9 mouse cellular contexts compared by ENCODE assay signal in genomic region chr19:10867946-10868622, GRCm38 (mm10). TPM values are rescaled to one million over a fixed set of nuclear protein-coding genes. Genes with fewer than 3 reads are reported as not detected.
A peak's percentile ranks its signal among the peaks of the same experiment; 100 is the strongest.
DNase-seq lines count a peak whose midpoint lies in the region; ATAC-seq and TF ChIP-seq lines count a peak whose summit lies in the region.
"Had no signal": no experiment of that assay in that cellular context is flagged by ENCODE, and none has a peak within 500 bp of the region (broad histone marks: within the 10 kb centered on the region; RNA-seq: fewer than 3 reads in every experiment).

No protein-coding gene starts in this region.

- no peaks in the 10 kb centered on the region for H3K27me3 ChIP-seq in heart, embryonic 10.5 days (ENCODE audit: insufficient read depth, poor library complexity, severe bottlenecking)
- no peaks in the 10 kb centered on the region for H3K27me3 ChIP-seq in forebrain, embryonic 15.5 days
- peaks cover 35% of the 10 kb centered on the region for H3K27me3 ChIP-seq in liver, embryonic 15.5 days
- H3K27me3 ChIP-seq: CH12.LX had no signal

- no peak for ATAC-seq in forebrain, embryonic 15.5 days (replicated peaks)
- ATAC-seq in liver, embryonic 15.5 days (ENCODE audit: insufficient read depth): no peak

- peaks cover 34% of the 10 kb centered on the region for H3K4me1 ChIP-seq in heart, embryonic 10.5 days
- H3K4me1 ChIP-seq in ES-E14 (ENCODE audit: control insufficient read depth in 2 of 2, insufficient read depth in 2 of 2, low read length in 2 of 2, poor library complexity in 1 of 2): peaks cover 4 to 9% of the 10 kb centered on the region in 2 experiments; a peak in 2 of 4 replicates
- peaks cover 28% of the 10 kb centered on the region for H3K4me1 ChIP-seq in forebrain, embryonic 15.5 days
- no peaks in the 10 kb centered on the region; the same call in none of the 2 replicates for H3K4me1 ChIP-seq in liver, embryonic 15.5 days (replicated peaks)

- peak overlapping the region; percentile 89 for H3K4me3 ChIP-seq in heart, embryonic 10.5 days
- peak overlapping the region; percentile 82 to 84; a peak in 3 of 4 replicates for H3K4me3 ChIP-seq in ES-E14 (ENCODE audit: insufficient read depth in 1 of 2, low read depth in 1 of 2, low read length in 2 of 2, poor library complexity in 1 of 2, severe bottlenecking in 1 of 2)
- peak overlapping the region; percentile 97 for H3K4me3 ChIP-seq in forebrain, embryonic 15.5 days
- H3K4me3 ChIP-seq in liver, embryonic 15.5 days (replicated peaks): peak overlapping the region; percentile 50; the same call in 1 of the 2 replicates

- 0 out of 2 replicates have a peak overlapping the region, but pooled peaks have one; percentile 85 for H3K9ac ChIP-seq in ES-E14 (ENCODE audit: insufficient read depth, low read depth, low read length, poor library complexity, severe bottlenecking)
- peak overlapping the region; percentile 100 for H3K9ac ChIP-seq in forebrain, embryonic 15.5 days (replicated peaks)
- H3K9ac ChIP-seq in liver, embryonic 15.5 days: no peak overlapping the region

- in situ Hi-C loops in ES-E14 (cut with MboI; ENCODE audit: low sequenced_read_pairs in 2 of 2, unreplicated experiment in 2 of 2): no loop called here

- no peak for DNase-seq in heart, embryonic 10.5 days (ENCODE audit: low spot score)
- no peak for DNase-seq in heart, postnatal 14 days
- no peak for DNase-seq in ES-E14 (ENCODE audit: low read depth, low spot score)
- DNase-seq in layer of hippocampus, adult 9-11 months: no peak
- DNase-seq in urinary bladder, postnatal 25 days (ENCODE audit: low spot score): no peak
- no peak for DNase-seq in gastrocnemius, adult 8-10 months (ENCODE audit: low spot score in 2 of 2)

- H3K36me3 ChIP-seq in heart, embryonic 10.5 days: peaks cover 67% of the 10 kb centered on the region
- H3K36me3 ChIP-seq in ES-E14 (ENCODE audit: control insufficient read depth, insufficient read depth, low read length, poor library complexity, severe bottlenecking): peaks cover 18% of the 10 kb centered on the region; the same call in 1 of the 2 replicates
- peaks cover 49% of the 10 kb centered on the region for H3K36me3 ChIP-seq in forebrain, embryonic 15.5 days
- H3K36me3 ChIP-seq in liver, embryonic 15.5 days (replicated peaks): peaks cover 3% of the 10 kb centered on the region

- no peaks in the 10 kb centered on the region for H3K9me3 ChIP-seq in heart, embryonic 10.5 days
- H3K9me3 ChIP-seq in ES-E14 (ENCODE audit: control insufficient read depth, insufficient read depth, low read depth, low read length): no peaks in the 10 kb centered on the region
- H3K9me3 ChIP-seq in forebrain, embryonic 15.5 days: no peaks in the 10 kb centered on the region
- H3K9me3 ChIP-seq in liver, embryonic 15.5 days (replicated peaks): no peaks in the 10 kb centered on the region

- 0 out of 2 replicates have a peak overlapping the region, but pooled peaks have one; percentile 96 for H3K27ac ChIP-seq in heart, embryonic 10.5 days
- no peak overlapping the region for H3K27ac ChIP-seq in ES-E14 (ENCODE audit: insufficient read depth, low read depth, low read length, poor library complexity, severe bottlenecking)
- H3K27ac ChIP-seq in forebrain, embryonic 15.5 days (replicated peaks): peak overlapping the region; percentile 96
- H3K27ac ChIP-seq in liver, embryonic 15.5 days (replicated peaks): no peak overlapping the region

- intact Hi-C loops in heart, postnatal 14 days (cut with DNase I): loop anchor here (2.0 kb wide), 1 partner anchor 21 kb away; no protein-coding TSS in a partner anchor

- H3K4me2 ChIP-seq in forebrain, embryonic 15.5 days (replicated peaks): peak overlapping the region; percentile 85
- peak overlapping the region; percentile 62 for H3K4me2 ChIP-seq in liver, embryonic 15.5 days

- 42% methylated on average over 5 of the region's 5 CpGs for WGBS in heart, embryonic 10.5 days
- 23% methylated on average over 5 of the region's 5 CpGs for WGBS in forebrain, embryonic 15.5 days
- 34% methylated on average over 5 of the region's 5 CpGs for WGBS in liver, embryonic 15.5 days (ENCODE audit: insufficient replicate concordance)

TF ChIP-seq in ES-E14, 5 proteins besides CTCF, POLR2A, EP300 and RAD21:
- TF ChIP-seq HCFC1 (IDR thresholded peaks at IDR 0.05; ENCODE audit: borderline replicate concordance, insufficient read depth, low read length) (no peak), MAFK (IDR thresholded peaks at IDR 0.05; ENCODE audit: insufficient read depth, low read depth, low read length) (no peak), ZNF384 (IDR thresholded peaks at IDR 0.05; ENCODE audit: low read depth, low read length) (no peak), CHD2 (IDR thresholded peaks at IDR 0.05; ENCODE audit: low read depth, low read length) (no peak), ZC3H11A (IDR thresholded peaks at IDR 0.05; ENCODE audit: borderline replicate concordance, low read depth, low read length) (no peak)

RNA-seq across cellular contexts. Expression of gene Tmem132a, which starts 1.7 kb away (rescaled TPM):
- 63.8 and 77.5 TPM in 2 replicates for polyA plus RNA-seq in heart, embryonic 10.5 days (2016; fragmentation: Nextera tagmentation; extraction: Ambion mirVana)
- 10 to 100 TPM; 18.6 to 23.6 TPM for total RNA-seq in heart, postnatal 14 days (2021)
- total RNA-seq in ES-E14 (2012; rRNA removed): 41.4 and 84.8 TPM in 2 replicates
- polyA plus RNA-seq in forebrain, embryonic 15.5 days (2015; fragmentation: Nextera tagmentation; extraction: Ambion mirVana): 166 and 173 TPM in 2 replicates
- 2.8 and 3.5 TPM in 2 replicates for polyA plus RNA-seq in liver, embryonic 15.5 days (2015; fragmentation: Nextera tagmentation; extraction: Ambion mirVana)
- total RNA-seq in gastrocnemius, adult 8-10 months (2022): 1 to 10 TPM; 2.7 to 4.3 (median 3.4) TPM

RNA-seq across cellular contexts. Expression of gene Tmem109, which starts 13.7 kb away (rescaled TPM):
- polyA plus RNA-seq in heart, embryonic 10.5 days (2016; fragmentation: Nextera tagmentation; extraction: Ambion mirVana): 67.8 and 68.2 TPM in 2 replicates
- 10 to 100 TPM; 80.3 to 85.0 TPM for total RNA-seq in heart, postnatal 14 days (2021)
- 25.3 and 35.3 TPM in 2 replicates for total RNA-seq in ES-E14 (2012; rRNA removed)
- polyA plus RNA-seq in forebrain, embryonic 15.5 days (2015; fragmentation: Nextera tagmentation; extraction: Ambion mirVana): 39.9 and 40.2 TPM in 2 replicates
- 20.0 and 20.6 TPM in 2 replicates for polyA plus RNA-seq in liver, embryonic 15.5 days (2015; fragmentation: Nextera tagmentation; extraction: Ambion mirVana)
- 100 to 1,000 TPM; 228 to 296 (median 253) TPM for total RNA-seq in gastrocnemius, adult 8-10 months (2022)

RNA-seq across cellular contexts. Expression of gene Prpf19, which starts 26.9 kb away (rescaled TPM):
- polyA plus RNA-seq in heart, embryonic 10.5 days (2016; fragmentation: Nextera tagmentation; extraction: Ambion mirVana): 21.3 and 48.5 TPM in 2 replicates
- 100 to 1,000 TPM; 184 to 192 TPM for total RNA-seq in heart, postnatal 14 days (2021)
- total RNA-seq in ES-E14 (2012; rRNA removed): 121 and 146 TPM in 2 replicates
- 42.2 and 52.4 TPM in 2 replicates for polyA plus RNA-seq in forebrain, embryonic 15.5 days (2015; fragmentation: Nextera tagmentation; extraction: Ambion mirVana)
- 13.6 and 14.5 TPM in 2 replicates for polyA plus RNA-seq in liver, embryonic 15.5 days (2015; fragmentation: Nextera tagmentation; extraction: Ambion mirVana)
- 100 to 1,000 TPM; 151 to 188 (median 167) TPM for total RNA-seq in gastrocnemius, adult 8-10 months (2022)

RNA-seq across cellular contexts. Expression of gene Slc15a3, which starts 28.6 kb away (rescaled TPM):
- 0.16 and 0.22 TPM in 2 replicates for polyA plus RNA-seq in heart, embryonic 10.5 days (2016; fragmentation: Nextera tagmentation; extraction: Ambion mirVana)
- 1 to 10 TPM; 2.6 to 2.9 TPM for total RNA-seq in heart, postnatal 14 days (2021)
- total RNA-seq in ES-E14 (2012; rRNA removed): 2.2 and 5.6 TPM in 2 replicates
- polyA plus RNA-seq in forebrain, embryonic 15.5 days (2015; fragmentation: Nextera tagmentation; extraction: Ambion mirVana): 0.39 and 0.42 TPM in 2 replicates
- polyA plus RNA-seq in liver, embryonic 15.5 days (2015; fragmentation: Nextera tagmentation; extraction: Ambion mirVana): 1.2 and 1.7 TPM in 2 replicates
- total RNA-seq in gastrocnemius, adult 8-10 months (2022): under 1 TPM; 0.08 to 0.45 (median 0.22) TPM

RNA-seq across cellular contexts. Expression of gene Cd6, which starts 38.2 kb away (rescaled TPM):
- polyA plus RNA-seq in heart, embryonic 10.5 days (2016; fragmentation: Nextera tagmentation; extraction: Ambion mirVana): 0.06 TPM in 1 of 2 replicates, not detected in the other
- 1 to 10 TPM in 1 of 2 experiments, under 1 TPM in 1; 0.41 to 3.6 TPM for total RNA-seq in heart, postnatal 14 days (2021)
- total RNA-seq in ES-E14 (2012; rRNA removed): 3.4 and 4.9 TPM in 2 replicates
- not detected in 2 replicates for polyA plus RNA-seq in forebrain, embryonic 15.5 days (2015; fragmentation: Nextera tagmentation; extraction: Ambion mirVana)
- 0.05 TPM in 1 of 2 replicates, not detected in the other for polyA plus RNA-seq in liver, embryonic 15.5 days (2015; fragmentation: Nextera tagmentation; extraction: Ambion mirVana)
- not detected for total RNA-seq in gastrocnemius, adult 8-10 months (2022)

Comparison
In these comparisons a context has a peak if more than half of its experiments do, and no peak if none do; other contexts are left out.
1. H3K27ac ChIP-seq: peak in heart, embryonic 10.5 days (single experiment) and forebrain, embryonic 15.5 days (single experiment); none in ES-E14 (single experiment) and liver, embryonic 15.5 days (single experiment).
2. Peak in every context shown above with its lines, with median percentiles within 50 percentile points of each other: H3K4me3 ChIP-seq.